Mouse (Mus musculus): ENCODE measurements around the gene Maff. TPM values are rescaled to one million over a fixed set of nuclear protein-coding genes. Genes with fewer than 3 reads are reported as not detected.
A peak's percentile ranks its signal among the peaks of the same experiment; 100 is the strongest.

Maff gene
- 1.9 and 2.6 TPM in 2 replicates for polyA plus RNA-seq (2016; fragmentation: Nextera tagmentation; extraction: Ambion mirVana)

GRCm38 (mm10) chr15:79346051-79346793, at the start of gene Maff:
Maff (plus strand) TSS chr15:79346621.
- 48% methylated on average over 8 of the region's 8 CpGs for WGBS
- H3K4me2 ChIP-seq, result peak within 1 kb of the TSS; percentile 82
- H3K27ac ChIP-seq (ENCODE audit: poor library complexity, severe bottlenecking), result peak within 1 kb of the TSS; percentile 94
- H3K36me3 ChIP-seq, result no peaks in the 10 kb centered on the region
- no peaks in the 10 kb centered on the region for H3K27me3 ChIP-seq (replicated peaks)
- peaks cover 19% of the 10 kb centered on the region for H3K4me1 ChIP-seq (replicated peaks)
- ATAC-seq (ENCODE audit: insufficient number of reproducible peaks, low FRiP score), result no peak
- peak within 1 kb of the TSS; percentile 66 for H3K4me3 ChIP-seq
- H3K9me3 ChIP-seq (replicated peaks), result 0 out of 2 replicates have a peak, but pooled peaks cover 4% of the 10 kb centered on the region
- peak within 1 kb of the TSS; percentile 83 for H3K9ac ChIP-seq

GRCm38 (mm10) chr15:79298553-79298952, 47.9 kb upstream of the Maff start:
- Histone ChIP-seq H3K9ac (no peak overlapping the region), H3K4me2 (no peak overlapping the region), H3K27me3 (replicated peaks) (no peaks in the 10 kb centered on the region), H3K4me3 (no peak overlapping the region), H3K36me3 (peaks cover 15% of the 10 kb centered on the region), H3K27ac (ENCODE audit: poor library complexity, severe bottlenecking) (no peak overlapping the region), H3K9me3 (replicated peaks) (no peaks in the 10 kb centered on the region), H3K4me1 (replicated peaks) (no peaks in the 10 kb centered on the region)
- WGBS, result 89% methylated on average over 6 of the region's 6 CpGs
- ATAC-seq (ENCODE audit: insufficient number of reproducible peaks, low FRiP score), result no peak

- 73% methylated on average over 2 of the region's 2 CpGs for WGBS
- Histone ChIP-seq H3K9me3 (replicated peaks) (no peaks in the 10 kb centered on the region), H3K4me3 (no peak overlapping the region), H3K4me2 (no peak overlapping the region), H3K4me1 (replicated peaks) (no peaks in the 10 kb centered on the region), H3K27me3 (replicated peaks) (no peaks in the 10 kb centered on the region), H3K27ac (ENCODE audit: poor library complexity, severe bottlenecking) (no peak overlapping the region), H3K9ac (no peak overlapping the region), H3K36me3 (peaks cover 18% of the 10 kb centered on the region)
- ATAC-seq (ENCODE audit: insufficient number of reproducible peaks, low FRiP score), result no peak
Measured at GRCm38 (mm10) chr15:79299563-79300155, 46.8 kb upstream of the Maff start.

- ATAC-seq (ENCODE audit: insufficient number of reproducible peaks, low FRiP score), result no peak
- peaks cover 27% of the 10 kb centered on the region for H3K36me3 ChIP-seq
- 79% methylated on average over 8 of the region's 8 CpGs for WGBS
Measured at GRCm38 (mm10) chr15:79303725-79304124, 42.7 kb upstream of the Maff start.

GRCm38 (mm10) chr15:79304832-79305231, 41.6 kb upstream of the Maff start:
- Histone ChIP-seq H3K9ac (no peak overlapping the region), H3K27ac (ENCODE audit: poor library complexity, severe bottlenecking) (no peak overlapping the region), H3K4me2 (no peak overlapping the region), H3K36me3 (peaks cover 24% of the 10 kb centered on the region), H3K4me1 (replicated peaks) (no peaks in the 10 kb centered on the region), H3K9me3 (replicated peaks) (no peaks in the 10 kb centered on the region), H3K4me3 (no peak overlapping the region), H3K27me3 (replicated peaks) (no peaks in the 10 kb centered on the region)
- ATAC-seq (ENCODE audit: insufficient number of reproducible peaks, low FRiP score), result no peak
- 72% methylated on average over 4 of the region's 5 CpGs for WGBS

More at GRCm38 (mm10) chr15:79303725-79304124, 42.7 kb upstream of the Maff start:
- H3K9me3 ChIP-seq (replicated peaks), result no peaks in the 10 kb centered on the region
- H3K27me3 ChIP-seq (replicated peaks), result no peaks in the 10 kb centered on the region
- H3K4me2 ChIP-seq, result no peak overlapping the region
- H3K9ac ChIP-seq, result no peak overlapping the region
- H3K4me3 ChIP-seq, result no peak overlapping the region
- no peak overlapping the region for H3K27ac ChIP-seq (ENCODE audit: poor library complexity, severe bottlenecking)
- no peaks in the 10 kb centered on the region for H3K4me1 ChIP-seq (replicated peaks)

GRCm38 (mm10) chr15:79306043-79306637, 40.3 kb upstream of the Maff start:
- H3K4me2 ChIP-seq, result no peak overlapping the region
- 67% methylated on average over 23 of the region's 23 CpGs for WGBS
- H3K27me3 ChIP-seq (replicated peaks), result no peaks in the 10 kb centered on the region
- H3K9me3 ChIP-seq (replicated peaks), result no peaks in the 10 kb centered on the region
- no peak overlapping the region for H3K4me3 ChIP-seq
- ATAC-seq (ENCODE audit: insufficient number of reproducible peaks, low FRiP score), result no peak; the same call in 1 of the 2 replicates
- peaks cover 23% of the 10 kb centered on the region for H3K36me3 ChIP-seq
- no peaks in the 10 kb centered on the region for H3K4me1 ChIP-seq (replicated peaks)
- H3K9ac ChIP-seq, result no peak overlapping the region
- no peak overlapping the region for H3K27ac ChIP-seq (ENCODE audit: poor library complexity, severe bottlenecking)

- no peaks in the 10 kb centered on the region for H3K4me1 ChIP-seq (replicated peaks)
- no peak overlapping the region for H3K4me3 ChIP-seq
- H3K27ac ChIP-seq (ENCODE audit: poor library complexity, severe bottlenecking), result no peak overlapping the region
- H3K36me3 ChIP-seq, result peaks cover 33% of the 10 kb centered on the region
- no peak for ATAC-seq (ENCODE audit: insufficient number of reproducible peaks, low FRiP score)
- no peaks in the 10 kb centered on the region for H3K27me3 ChIP-seq (replicated peaks)
- no peak overlapping the region for H3K4me2 ChIP-seq
- WGBS, result 40% methylated on average over 4 of the region's 4 CpGs
- H3K9me3 ChIP-seq (replicated peaks), result no peaks in the 10 kb centered on the region
- H3K9ac ChIP-seq, result no peak overlapping the region
Measured at GRCm38 (mm10) chr15:79307861-79308260, 38.6 kb upstream of the Maff start.

GRCm38 (mm10) chr15:79313848-79314369, 32.5 kb upstream of the Maff start:
- H3K27me3 ChIP-seq (replicated peaks), result no peaks in the 10 kb centered on the region
- ATAC-seq (ENCODE audit: insufficient number of reproducible peaks, low FRiP score), result no peak
- no peak overlapping the region for H3K9ac ChIP-seq
- H3K4me3 ChIP-seq, result no peak overlapping the region
- peaks cover 24% of the 10 kb centered on the region for H3K36me3 ChIP-seq
- 0 out of 2 replicates have a peak, but pooled peaks cover 3% of the 10 kb centered on the region for H3K4me1 ChIP-seq (replicated peaks)
- WGBS, result 56% methylated on average over 8 of the region's 8 CpGs
- no peak overlapping the region for H3K4me2 ChIP-seq
- no peaks in the 10 kb centered on the region for H3K9me3 ChIP-seq (replicated peaks)
- H3K27ac ChIP-seq (ENCODE audit: poor library complexity, severe bottlenecking), result no peak overlapping the region

GRCm38 (mm10) chr15:79321733-79322190, 24.7 kb upstream of the Maff start:
- ATAC-seq (ENCODE audit: insufficient number of reproducible peaks, low FRiP score), result no peak
- Histone ChIP-seq H3K4me2 (no peak overlapping the region), H3K4me3 (no peak overlapping the region), H3K9ac (no peak overlapping the region), H3K27me3 (replicated peaks) (no peaks in the 10 kb centered on the region), H3K9me3 (replicated peaks) (no peaks in the 10 kb centered on the region), H3K4me1 (replicated peaks) (peaks cover 50% of the 10 kb centered on the region), H3K27ac (ENCODE audit: poor library complexity, severe bottlenecking) (peak overlapping the region; percentile 80; the same call in 1 of the 2 replicates), H3K36me3 (0 out of 2 replicates have a peak, but pooled peaks cover 5% of the 10 kb centered on the region)
- 31% methylated on average over 5 of the region's 5 CpGs for WGBS

- H3K27ac ChIP-seq (ENCODE audit: poor library complexity, severe bottlenecking), result peak overlapping the region; percentile 80
- H3K9me3 ChIP-seq (replicated peaks), result no peaks in the 10 kb centered on the region
- WGBS, result 43% methylated on average over 11 of the region's 11 CpGs
- H3K9ac ChIP-seq, result no peak overlapping the region
- H3K36me3 ChIP-seq, result 0 out of 2 replicates have a peak, but pooled peaks cover 3% of the 10 kb centered on the region
- no peak overlapping the region for H3K4me3 ChIP-seq
- peaks cover 56% of the 10 kb centered on the region for H3K4me1 ChIP-seq (replicated peaks)
- no peak for ATAC-seq (ENCODE audit: insufficient number of reproducible peaks, low FRiP score)
- H3K27me3 ChIP-seq (replicated peaks), result no peaks in the 10 kb centered on the region
- 0 out of 2 replicates have a peak overlapping the region, but pooled peaks have one; percentile 17 for H3K4me2 ChIP-seq
Measured at GRCm38 (mm10) chr15:79322281-79322990, 24.0 kb upstream of the Maff start.

Data from heart, embryonic 12.5 days (tissue).